Mouse (Mus musculus): ENCODE results near the gene Tm6sf1. TPM values are rescaled to one million over a fixed set of nuclear protein-coding genes. Genes with fewer than 3 reads are reported as not detected.

The Tm6sf1 gene
- total RNA-seq, 2 experiments from 2014 or later: 13.8 to 17.9 TPM

GRCm38 (mm10) chr7:81874636-81875035 lies 15.8 kb downstream of the Tm6sf1 start:
- no peak overlapping the region for H3K27ac ChIP-seq
- no peak for DNase-seq (ENCODE audit: low spot score in 2 of 2)
- H3K4me3 ChIP-seq: no peak overlapping the region
- no peak for TF ChIP-seq CTCF (conservative IDR thresholded peaks at IDR 0.05)

GRCm38 (mm10) chr7:81875372-81875771 lies 16.6 kb downstream of the Tm6sf1 start:
- DNase-seq (ENCODE audit: low spot score in 2 of 2): no peak
- Histone ChIP-seq H3K4me3 (no peak overlapping the region), H3K27ac (no peak overlapping the region)
- TF ChIP-seq CTCF (conservative IDR thresholded peaks at IDR 0.05): no peak

GRCm38 (mm10) chr7:81880286-81880685 lies 21.5 kb downstream of the Tm6sf1 start:
- DNase-seq (ENCODE audit: low spot score in 2 of 2): no peak
- no peak for TF ChIP-seq CTCF (conservative IDR thresholded peaks at IDR 0.05)
- Histone ChIP-seq H3K27ac (no peak overlapping the region), H3K4me3 (no peak overlapping the region)

- TF ChIP-seq CTCF (conservative IDR thresholded peaks at IDR 0.05): no peak
- DNase-seq (ENCODE audit: low spot score in 2 of 2): no peak
- no peak overlapping the region for H3K27ac ChIP-seq
These were observed 22.0 kb downstream of the Tm6sf1 start for GRCm38 (mm10) chr7:81880797-81881196.

GRCm38 (mm10) chr7:81881600-81881999 lies 22.8 kb downstream of the Tm6sf1 start:
- no peak for TF ChIP-seq CTCF (conservative IDR thresholded peaks at IDR 0.05)
- Histone ChIP-seq H3K4me3 (no peak overlapping the region), H3K27ac (no peak overlapping the region)
- no peak for DNase-seq (ENCODE audit: low spot score in 2 of 2)

More at GRCm38 (mm10) chr7:81880797-81881196, 22.0 kb downstream of the Tm6sf1 start:
- H3K4me3 ChIP-seq: no peak overlapping the region

- H3K27ac ChIP-seq: no peak overlapping the region
- TF ChIP-seq CTCF (conservative IDR thresholded peaks at IDR 0.05): no peak
- no peak for DNase-seq (ENCODE audit: low spot score in 2 of 2)
- no peak overlapping the region for H3K4me3 ChIP-seq
These were observed 26.3 kb downstream of the Tm6sf1 start for GRCm38 (mm10) chr7:81885128-81885527.

- Histone ChIP-seq H3K27ac (no peak overlapping the region), H3K4me3 (no peak overlapping the region)
- no peak for DNase-seq (ENCODE audit: low spot score in 2 of 2)
- no peak for TF ChIP-seq CTCF (conservative IDR thresholded peaks at IDR 0.05)
These were observed 40.6 kb downstream of the Tm6sf1 start for GRCm38 (mm10) chr7:81899361-81899760.

- H3K27ac ChIP-seq: no peak overlapping the region
- no peak for DNase-seq (ENCODE audit: low spot score in 2 of 2)
- no peak for TF ChIP-seq CTCF (conservative IDR thresholded peaks at IDR 0.05)
- H3K4me3 ChIP-seq: no peak overlapping the region
These were observed 45.3 kb downstream of the Tm6sf1 start for GRCm38 (mm10) chr7:81904094-81904493.

GRCm38 (mm10) chr7:81904926-81905325 lies 46.1 kb downstream of the Tm6sf1 start:
- no peak for TF ChIP-seq CTCF (conservative IDR thresholded peaks at IDR 0.05)
- no peak overlapping the region for H3K27ac ChIP-seq

GRCm38 (mm10) chr7:81918316-81918715 lies 59.5 kb downstream of the Tm6sf1 start:
- no peak for TF ChIP-seq CTCF (conservative IDR thresholded peaks at IDR 0.05)
- Histone ChIP-seq H3K27ac (no peak overlapping the region), H3K4me3 (no peak overlapping the region)
- no peak for DNase-seq (ENCODE audit: low spot score in 2 of 2)

More at GRCm38 (mm10) chr7:81904926-81905325, 46.1 kb downstream of the Tm6sf1 start:
- no peak for DNase-seq (ENCODE audit: low spot score in 2 of 2)
- H3K4me3 ChIP-seq: no peak overlapping the region

GRCm38 (mm10) chr7:81920314-81920713 lies 61.5 kb downstream of the Tm6sf1 start:
- Histone ChIP-seq H3K27ac (no peak overlapping the region), H3K4me3 (no peak overlapping the region)
- TF ChIP-seq CTCF (conservative IDR thresholded peaks at IDR 0.05): no peak
- DNase-seq (ENCODE audit: low spot score in 2 of 2): no peak

GRCm38 (mm10) chr7:81921379-81921952 lies 62.7 kb downstream of the Tm6sf1 start:
- no peak for DNase-seq (ENCODE audit: low spot score in 2 of 2)
- TF ChIP-seq CTCF (conservative IDR thresholded peaks at IDR 0.05): no peak
- no peak overlapping the region for H3K27ac ChIP-seq
- H3K4me3 ChIP-seq: no peak overlapping the region

GRCm38 (mm10) chr7:81928998-81929397 lies 70.2 kb downstream of the Tm6sf1 start:
- no peak for DNase-seq (ENCODE audit: low spot score in 2 of 2)
- no peak overlapping the region for H3K4me3 ChIP-seq
- no peak; the same call in 1 of the 2 replicates for TF ChIP-seq CTCF (conservative IDR thresholded peaks at IDR 0.05)
- no peak overlapping the region for H3K27ac ChIP-seq

GRCm38 (mm10) chr7:81932521-81933045 lies 73.8 kb downstream of the Tm6sf1 start:
- DNase-seq (ENCODE audit: low spot score in 2 of 2): no peak
- Histone ChIP-seq H3K4me3 (peak overlapping the region; percentile 75), H3K27ac (peak overlapping the region; percentile 95)
- no peak for TF ChIP-seq CTCF (conservative IDR thresholded peaks at IDR 0.05)
